Mouse (Mus musculus) left cerebral cortex, adult 2 months (tissue): ENCODE measurements around the gene Gimd1. TPM values are rescaled to one million over a fixed set of nuclear protein-coding genes. Genes with fewer than 3 reads are reported as not detected.

Experiments
- DNase-seq, 2 experiments: peaks; one replicate each; pipeline ENCODE4 v3.0.0; 2021 to 2022; ENCODE audit warnings: low spot score in 2 of 2, mixed read lengths in 1 of 2; ENCODE audit errors: extremely low spot score in 1 of 2
- H3K27ac ChIP-seq: fragments of 200-600 bp; 2 replicates; pipeline ENCODE4 v1.8.1; 2022
- H3K4me3 ChIP-seq: fragments of 200-600 bp; 2 replicates; pipeline ENCODE4 v1.8.1; 2022
- CTCF ChIP-seq: fragments of 200-600 bp; IDR thresholded peaks from 2 replicates; pipeline ENCODE4 v1.8.1; 2022; ENCODE audit warnings: antibody characterized with exemption, mild to moderate bottlenecking, moderate library complexity
- intact Hi-C: fragments of 180-260 bp; cut with DNase I; formaldehyde crosslinking; loops from one replicate; pipeline ENCODE4 v1.15.1; 2025
- total RNA-seq, 2 experiments: library from RNA; stranded (reverse); gene quantifications; 2 replicates each; pipeline ENCODE4 v1.2.3; 2021

The Gimd1 gene
- total RNA-seq, 2 experiments from 2014 or later = not detected

DNA sequence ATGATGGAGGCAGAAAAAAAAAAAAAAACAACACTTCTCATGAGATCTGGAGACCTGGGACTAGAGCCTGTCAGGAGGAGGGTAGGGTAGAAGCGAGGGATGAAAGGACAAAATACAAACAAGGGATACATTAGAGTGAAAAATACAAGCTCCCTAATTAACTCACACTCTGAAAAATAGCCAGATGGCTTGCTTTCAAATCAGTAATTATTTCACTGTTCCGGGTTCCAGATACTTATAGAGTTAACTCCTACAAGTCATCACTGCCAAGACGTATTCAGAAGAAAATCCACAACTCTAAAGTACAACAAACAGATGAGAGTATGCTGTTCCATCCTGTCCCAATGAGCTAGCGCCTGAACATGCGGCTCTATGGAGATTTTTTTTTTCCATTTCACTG, 20.6 kb downstream of the Gimd1 start:
- intact Hi-C loops = no loop called here
- Histone ChIP-seq H3K27ac (no peak overlapping the region), H3K4me3 (no peak overlapping the region)
- TF ChIP-seq CTCF = no peak
- no peak for DNase-seq

DNA sequence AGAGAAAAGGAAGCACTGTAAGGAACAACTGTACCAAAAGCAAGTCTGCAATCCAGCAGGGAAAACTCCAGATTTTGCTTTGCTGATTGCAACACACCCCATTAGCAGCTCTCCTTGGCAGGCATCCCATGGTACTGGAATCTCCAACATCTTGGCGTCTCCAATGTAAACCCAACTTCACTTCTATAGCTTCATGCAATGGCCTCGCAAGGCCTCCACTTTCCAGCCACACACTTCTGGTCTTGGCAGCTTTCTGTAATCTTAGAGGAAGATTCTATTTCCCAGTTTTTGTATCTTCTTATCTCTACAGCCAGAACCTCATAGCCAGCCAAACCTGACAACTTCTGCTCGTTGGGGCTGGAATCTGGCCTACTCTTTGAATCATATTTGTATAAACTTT, 22.2 kb downstream of the Gimd1 start:
- TF ChIP-seq CTCF = no peak
- intact Hi-C loops = no loop called here
- no peak overlapping the region for H3K4me3 ChIP-seq
- H3K27ac ChIP-seq = no peak overlapping the region
- no peak for DNase-seq

DNA sequence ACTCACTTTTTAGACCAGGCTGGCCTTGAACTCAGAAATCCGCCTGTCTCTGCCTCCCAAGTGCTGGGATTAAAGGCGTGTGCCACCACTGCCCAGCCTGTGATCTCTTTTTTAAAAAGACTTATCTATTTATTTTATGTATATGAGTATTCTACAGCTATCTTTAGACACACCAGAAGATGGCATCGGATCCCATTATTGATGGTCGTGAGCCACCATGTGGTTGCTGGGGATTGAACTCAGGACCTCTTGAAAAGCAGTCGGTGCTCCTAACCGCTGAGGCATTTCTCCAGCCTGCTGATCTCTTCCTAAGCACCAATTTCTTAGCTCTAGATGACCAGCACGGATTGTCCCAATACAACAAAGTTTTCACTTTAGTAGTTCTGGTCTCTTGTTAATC, 24.3 kb downstream of the Gimd1 start:
- H3K4me3 ChIP-seq = no peak overlapping the region
- no peak overlapping the region for H3K27ac ChIP-seq
- intact Hi-C loops = no loop called here
- TF ChIP-seq CTCF = no peak
- no peak for DNase-seq

- intact Hi-C loops = no loop called here
- no peak overlapping the region for H3K4me3 ChIP-seq
- no peak for TF ChIP-seq CTCF
- no peak overlapping the region for H3K27ac ChIP-seq
- DNase-seq = no peak
Measured at GRCm38 (mm10) chr3:132655955-132656354, 26.3 kb downstream of the Gimd1 start.

GRCm38 (mm10) chr3:132677494-132677893, 47.9 kb downstream of the Gimd1 start:
- no peak overlapping the region for H3K27ac ChIP-seq
- no peak for TF ChIP-seq CTCF
- DNase-seq = no peak
- intact Hi-C loops = no loop called here
- H3K4me3 ChIP-seq = no peak overlapping the region

DNA sequence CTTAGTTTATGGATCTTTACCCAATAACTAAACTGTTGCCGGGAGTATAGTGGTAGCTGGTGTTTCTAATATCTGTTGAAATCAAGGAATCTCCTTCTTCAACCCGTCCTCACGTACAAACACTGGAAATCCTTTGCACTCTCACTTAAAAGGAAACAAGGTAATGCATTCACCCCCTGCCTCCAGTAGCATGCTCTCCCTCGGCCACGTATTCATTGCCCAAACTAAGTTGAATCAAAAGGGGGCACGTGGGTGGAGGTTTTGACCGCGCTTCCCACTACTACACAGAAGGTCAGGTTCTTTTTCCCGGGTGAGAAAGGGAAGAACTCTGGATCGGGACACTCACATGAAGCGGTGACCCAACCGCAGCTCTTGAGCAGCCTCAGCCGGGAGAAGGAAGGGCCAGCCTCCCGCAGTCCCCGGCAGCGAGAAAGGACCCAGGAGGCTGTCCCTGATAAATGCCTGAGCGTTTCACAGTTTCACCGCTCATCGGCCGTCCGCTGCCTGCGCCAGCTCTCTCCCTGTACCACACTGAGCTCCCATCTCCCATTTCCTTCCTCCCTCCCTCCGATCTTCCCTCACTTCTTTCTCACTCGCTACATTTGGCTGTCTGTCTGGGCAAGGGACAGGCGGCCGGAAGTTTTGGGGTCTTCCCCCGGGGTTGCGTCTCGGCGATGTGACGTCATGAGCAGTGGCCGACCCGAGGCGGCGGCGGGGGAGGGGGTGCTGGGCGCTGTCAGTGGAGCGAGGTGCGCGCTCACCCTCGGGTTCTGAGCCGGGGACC, 54.0 kb downstream of the Gimd1 start, which contains the start of gene Tbck:
Gene Tbck (plus strand): TSS at position 698 of the 784 bp plus-strand sequence.
- Histone ChIP-seq H3K27ac (peak within 1 kb of the TSS; percentile 100), H3K4me3 (peak within 1 kb of the TSS; percentile 97)
- intact Hi-C loops = loop anchor here (10.0 kb wide), 1 partner anchor 1949 kb away; the partner anchor contains the start of gene Rpl34
- no peak for TF ChIP-seq CTCF
- DNase-seq = peak; percentile 93 to 97

- intact Hi-C loops = loop anchor here (10.0 kb wide), 1 partner anchor 1950 kb away; the partner anchor contains the start of gene Rpl34
- TF ChIP-seq CTCF = no peak
- Histone ChIP-seq H3K4me3 (peak within 1 kb of the TSS; percentile 97), H3K27ac (peak within 1 kb of the TSS; percentile 100)
- DNase-seq = no peak
Measured at GRCm38 (mm10) chr3:132684231-132684928, 54.8 kb downstream of the Gimd1 start, which contains the start of gene Aimp1. Aimp1 (minus strand) TSS chr3:132684370.

Other genes with a start within 250 kb of the Gimd1 start
- gene Tbck, start 54.3 kb downstream of the Gimd1 start, total RNA-seq = 10 to 100 TPM; 30.0 to 32.0 TPM
- gene Aimp1, start 54.5 kb downstream of the Gimd1 start, total RNA-seq = 10 to 100 TPM; 47.2 to 58.1 TPM